Mouse (Mus musculus) left cerebral cortex, adult 8-10 months (tissue): ENCODE results near the gene Olfr24. TPM values are rescaled to one million over a fixed set of nuclear protein-coding genes. Genes with fewer than 3 reads are reported as not detected.
"Not testable (repeated sequence)": the region's sequence is repeated elsewhere in the genome, so short reads cannot be mapped to it uniquely, and the experiment has no call there.

Experiments
- DNase-seq, 2 experiments: peaks; one replicate each; pipeline ENCODE4 v3.0.0; 2022; ENCODE audit warnings: low spot score in 2 of 2
- total RNA-seq, 4 experiments: library from RNA; stranded (reverse); gene quantifications; 2 replicates each; pipeline ENCODE4 v1.2.4; 2022

Gene Olfr24
- not detected for total RNA-seq

- DNase-seq: no peak
Observed at GRCm38 (mm10) chr9:18763896-18764295, at the start of gene Olfr24. Gene Olfr24 (minus strand): TSS chr9:18763996.

- no peak for DNase-seq
Observed at GRCm38 (mm10) chr9:18785316-18785715, 21.5 kb upstream of the Olfr24 start.

- DNase-seq: peak; percentile 1 to 36
Observed at GRCm38 (mm10) chr9:18779476-18779875, 15.7 kb upstream of the Olfr24 start.

- no peak for DNase-seq
Observed at GRCm38 (mm10) chr9:18778981-18779380, 15.2 kb upstream of the Olfr24 start.

- DNase-seq: no peak
Observed at GRCm38 (mm10) chr9:18755595-18755994, 8.2 kb downstream of the Olfr24 start.

GRCm38 (mm10) chr9:18744639-18745038, 19.2 kb downstream of the Olfr24 start:
- no peak for DNase-seq

GRCm38 (mm10) chr9:18734177-18734576, 29.6 kb downstream of the Olfr24 start:
- not testable (repeated sequence) for DNase-seq

GRCm38 (mm10) chr9:18722712-18723099, 41.1 kb downstream of the Olfr24 start:
- no peak for DNase-seq

- no peak for DNase-seq
Observed at GRCm38 (mm10) chr9:18721931-18722711, 41.7 kb downstream of the Olfr24 start.

GRCm38 (mm10) chr9:18721011-18721410, 42.8 kb downstream of the Olfr24 start:
- no peak for DNase-seq

GRCm38 (mm10) chr9:18705628-18706027, 58.2 kb downstream of the Olfr24 start:
- DNase-seq: no peak

Other genes starting within 250 kb of the Olfr24 start
- gene Muc16, start 89.5 kb downstream of the Olfr24 start, total RNA-seq: not detected
- gene Olfr828, start 55.5 kb upstream of the Olfr24 start, total RNA-seq: not detected
- gene Olfr829, start 90.9 kb upstream of the Olfr24 start, total RNA-seq: not detected
- not detected for gene Olfr830, start 110.7 kb upstream of the Olfr24 start, total RNA-seq
- gene Olfr832, start 173.1 kb upstream of the Olfr24 start, total RNA-seq: not detected
- gene Olfr834, start 224.0 kb upstream of the Olfr24 start, total RNA-seq: not detected